Mouse (Mus musculus) midbrain, embryonic 10.5 days (tissue): Measurements from ENCODE around the gene Ddx31. TPM values are rescaled to one million over a fixed set of nuclear protein-coding genes. Genes with fewer than 3 reads are reported as not detected.

Source experiments
- DNase-seq: peaks from one replicate; pipeline ENCODE4 v3.0.0-alpha.2; 2017; ENCODE audit warnings: low spot score
- H3K27ac ChIP-seq: fragments of 300-500 bp; sonication (generic); replicated peaks from 2 replicates; pipeline ENCODE4 v1.5.1; 2016; ENCODE audit warnings: mild to moderate bottlenecking
- H3K27me3 ChIP-seq: fragments of 300-500 bp; sonication (generic); 2 replicates; pipeline ENCODE4 v1.6.1; 2016; ENCODE audit warnings: low read depth, mild to moderate bottlenecking; ENCODE audit not compliant: poor library complexity, severe bottlenecking
- H3K36me3 ChIP-seq: fragments of 300-500 bp; sonication (generic); 2 replicates; pipeline ENCODE4 v1.6.1; 2016; ENCODE audit warnings: mild to moderate bottlenecking, moderate library complexity
- H3K4me1 ChIP-seq: fragments of 300-500 bp; sonication (generic); 2 replicates; pipeline ENCODE4 v1.6.1; 2016
- H3K4me3 ChIP-seq: fragments of 300-500 bp; sonication (generic); 2 replicates; pipeline ENCODE4 v1.5.1; 2016; ENCODE audit warnings: mild to moderate bottlenecking, moderate library complexity
- H3K9me3 ChIP-seq: fragments of 300-500 bp; sonication (generic); replicated peaks from 2 replicates; pipeline ENCODE4 v1.6.1; 2016; ENCODE audit warnings: mild to moderate bottlenecking
- WGBS: fragments of 180-500 bp; shearing (Covaris S2); methylation state at CpG from one replicate; pipeline ENCODE4 v1.1.7; 2016; 5-methylcytosine and 5-hydroxymethylcytosine counted together
- polyA plus RNA-seq: library from polyadenylated mRNA; unstranded; fragments of >200 nt; fragmentation: Nextera tagmentation; extraction: Ambion mirVana; gene quantifications from 2 replicates; pipeline ENCODE4 v1.2.1, GENCODE M21; 2016

Ddx31 gene
- polyA plus RNA-seq, 1 experiment from 2014 or later: 22.0 TPM

DNA sequence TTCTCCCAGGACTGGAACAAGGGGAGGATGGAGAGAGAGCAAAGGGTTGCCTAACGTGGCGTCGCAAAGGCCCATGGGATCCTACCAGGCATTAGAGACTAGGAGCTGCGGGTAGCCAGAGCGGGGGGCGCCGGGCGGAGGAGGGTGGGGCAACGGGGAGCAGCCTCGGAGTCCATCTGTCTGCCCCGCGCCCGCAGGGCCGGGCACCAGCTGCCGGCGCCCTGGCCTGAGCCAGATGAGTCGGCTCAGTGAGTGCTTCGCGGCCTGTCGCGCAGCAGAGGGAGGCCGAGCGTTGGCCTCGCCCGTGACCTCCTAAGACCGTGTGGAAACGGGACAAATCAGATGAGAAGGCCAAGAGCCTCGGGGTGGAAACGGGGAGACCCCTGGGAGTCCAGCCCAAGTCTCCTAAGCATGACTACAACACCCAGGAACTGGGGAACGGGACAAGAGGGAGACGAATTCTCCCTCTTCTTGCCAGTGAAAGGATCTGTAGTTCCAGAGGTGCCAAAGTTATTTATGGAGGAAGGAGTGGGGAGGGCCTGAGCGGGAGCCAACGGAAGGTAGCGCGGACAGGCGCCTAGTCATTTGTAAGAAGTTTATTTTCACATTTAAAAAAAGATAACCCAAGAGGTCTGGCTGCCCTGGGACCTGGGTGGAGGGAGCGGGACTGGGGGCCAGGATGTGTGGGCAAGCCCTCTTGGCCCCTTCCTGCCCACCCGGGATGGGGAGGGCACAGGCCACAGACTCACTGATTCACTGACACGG is 68.4 kb downstream of the Ddx31 start:
- Histone ChIP-seq H3K9me3 (no peaks in the 10 kb centered on the region), H3K4me3 (peak overlapping the region; percentile 53), H3K27me3 (peaks cover 100% of the 10 kb centered on the region), H3K36me3 (0 out of 2 replicates have a peak, but pooled peaks cover 9% of the 10 kb centered on the region), H3K27ac (peak overlapping the region; percentile 84), H3K4me1 (peaks cover 79% of the 10 kb centered on the region)
- WGBS: under 1% methylated on average over 39 of the region's 39 CpGs
- DNase-seq: peak; percentile 77

DNA sequence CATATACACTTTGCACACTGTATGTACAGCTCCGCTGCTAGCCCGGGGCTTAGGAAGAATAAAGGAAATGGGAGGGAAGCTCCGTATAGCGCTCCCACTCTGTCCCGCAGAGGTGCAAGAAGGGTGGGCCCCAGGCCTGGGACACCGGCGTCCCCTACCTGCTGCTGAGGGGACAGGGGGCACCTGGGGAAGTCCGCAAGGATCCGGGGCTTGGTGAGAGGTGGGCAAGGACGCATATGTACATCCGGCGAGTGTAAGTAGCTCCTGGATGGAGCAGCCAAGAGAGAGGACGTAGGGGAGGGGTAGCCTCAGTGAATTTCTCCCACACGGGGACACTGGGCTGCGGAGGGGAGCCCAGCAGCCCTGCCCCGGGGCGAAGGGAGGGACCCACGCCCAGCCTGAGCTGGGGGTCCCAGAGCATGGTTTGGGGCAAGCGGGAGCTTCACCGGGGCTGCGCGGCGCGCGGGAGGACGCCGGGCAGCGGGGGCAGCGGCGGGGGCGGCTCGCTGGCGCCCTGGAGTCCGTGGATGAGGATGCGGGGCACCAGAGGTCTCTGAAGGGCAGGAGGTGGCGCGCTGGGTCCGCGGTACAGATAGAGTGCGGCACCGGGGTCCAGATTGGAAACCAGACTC is 69.1 kb downstream of the Ddx31 start:
- Histone ChIP-seq H3K9me3 (no peaks in the 10 kb centered on the region), H3K4me3 (peak overlapping the region; percentile 53), H3K4me1 (peaks cover 72% of the 10 kb centered on the region), H3K36me3 (0 out of 2 replicates have a peak, but pooled peaks cover 9% of the 10 kb centered on the region), H3K27me3 (peaks cover 100% of the 10 kb centered on the region), H3K27ac (peak overlapping the region; percentile 84)
- peak; percentile 47 for DNase-seq
- WGBS: under 1% methylated on average over 41 of the region's 41 CpGs

DNA sequence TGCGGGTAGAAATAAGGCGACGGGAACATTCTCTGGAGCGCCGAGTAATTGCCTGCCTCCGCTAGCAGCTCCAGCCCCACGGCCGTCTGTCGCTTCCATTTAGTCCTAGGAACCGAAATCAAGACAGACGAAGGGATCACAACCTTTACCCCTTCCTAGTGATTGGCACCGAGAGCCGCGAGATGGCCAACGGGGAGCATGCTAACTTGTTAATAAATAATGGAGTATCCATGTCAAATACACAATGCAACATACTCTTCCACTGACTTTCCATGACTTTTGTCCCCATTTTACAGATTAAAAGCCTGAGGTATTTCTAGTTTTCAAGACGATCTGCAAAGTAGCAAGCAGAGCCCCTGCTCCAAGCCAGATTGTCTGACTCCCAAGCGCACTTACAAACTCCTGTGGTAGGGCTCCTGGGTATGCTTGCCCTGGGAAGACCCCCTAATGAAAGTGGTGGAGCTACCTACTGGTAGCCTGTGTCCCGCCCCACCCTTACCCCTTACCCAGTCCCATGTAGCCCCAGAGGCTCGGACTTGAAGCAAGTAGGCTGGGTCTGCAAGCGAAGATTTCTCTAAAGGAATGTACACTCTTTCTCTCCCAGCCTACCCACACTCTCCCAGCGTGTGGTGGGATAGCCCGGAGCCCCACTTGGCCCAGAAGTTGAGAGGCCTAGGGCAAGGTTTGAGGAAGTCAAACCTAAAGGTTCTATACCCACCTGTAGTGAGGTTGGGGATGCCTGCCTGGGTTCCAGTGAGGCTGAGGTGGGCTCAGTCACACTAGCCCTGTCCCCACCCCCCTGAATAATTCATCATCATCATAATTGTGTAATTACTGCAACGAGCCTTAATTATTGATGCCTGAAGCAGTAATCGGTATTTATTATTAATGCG is 69.9 kb downstream of the Ddx31 start:
- Histone ChIP-seq H3K36me3 (0 out of 2 replicates have a peak, but pooled peaks cover 3% of the 10 kb centered on the region), H3K4me1 (peaks cover 65% of the 10 kb centered on the region), H3K27me3 (peaks cover 100% of the 10 kb centered on the region), H3K4me3 (peak overlapping the region; percentile 53), H3K9me3 (no peaks in the 10 kb centered on the region), H3K27ac (peak overlapping the region; percentile 84)
- WGBS: 6% methylated on average over 25 of the region's 25 CpGs
- peak; percentile 24 for DNase-seq

DNA sequence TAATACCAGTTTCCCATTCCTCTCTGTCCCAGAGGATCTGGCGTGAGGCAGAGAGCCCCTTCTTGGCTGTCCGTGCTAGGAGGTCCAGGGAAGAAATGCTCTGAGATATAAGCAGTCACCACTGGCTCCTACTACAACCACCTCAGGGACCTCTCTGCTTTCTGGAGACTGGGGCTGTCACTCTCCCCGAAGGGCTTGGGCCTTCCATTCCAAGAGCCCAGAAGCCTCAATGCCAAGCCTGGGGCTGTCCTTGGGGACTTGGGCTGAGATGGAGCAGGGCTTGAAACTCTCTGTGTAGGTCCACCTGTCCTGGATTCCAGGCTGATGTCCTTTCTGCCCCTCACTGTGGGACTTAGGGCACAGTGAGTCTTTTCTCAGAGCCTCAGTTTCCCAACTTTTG is 70.7 kb downstream of the Ddx31 start:
- 0% methylated on average over 3 of the region's 3 CpGs for WGBS
- Histone ChIP-seq H3K4me1 (peaks cover 65% of the 10 kb centered on the region), H3K27me3 (peaks cover 100% of the 10 kb centered on the region), H3K4me3 (peak overlapping the region; percentile 53), H3K36me3 (no peaks in the 10 kb centered on the region), H3K27ac (peak overlapping the region; percentile 84), H3K9me3 (no peaks in the 10 kb centered on the region)
- peak; percentile 47 for DNase-seq

DNA sequence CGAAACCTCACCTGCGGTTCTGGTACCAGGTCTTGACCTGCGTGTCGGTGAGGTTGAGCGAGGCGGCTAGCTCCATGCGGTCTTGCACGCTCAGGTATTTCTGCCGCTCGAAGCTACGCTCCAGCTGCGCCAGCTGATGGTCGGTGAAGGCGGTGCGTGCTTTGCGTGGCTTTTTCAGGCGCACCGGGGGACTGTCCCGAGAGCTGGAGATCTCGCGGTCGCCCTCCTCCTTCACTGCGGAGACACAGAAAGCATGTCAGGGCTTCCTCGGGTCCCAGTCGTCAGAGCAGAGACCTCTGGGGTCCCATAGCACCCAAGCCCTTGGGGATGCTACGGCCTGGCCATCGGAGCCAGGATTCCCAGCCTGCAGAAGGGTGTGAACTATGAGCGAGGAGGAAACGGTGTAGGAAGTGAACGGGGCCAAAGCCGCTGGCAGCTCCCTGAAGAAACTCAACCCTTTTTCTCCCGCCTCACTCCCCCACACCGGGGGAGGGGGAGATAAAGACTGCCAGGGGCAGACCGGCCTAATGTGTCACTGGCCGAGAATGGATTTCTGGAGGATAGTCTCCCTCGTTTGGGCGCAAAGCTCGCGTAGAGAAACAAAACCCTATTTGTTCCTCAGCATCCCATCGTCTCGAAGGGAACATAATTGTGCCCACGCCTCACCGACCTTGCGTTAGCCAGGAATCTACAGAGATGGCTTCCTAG is 71.3 kb downstream of the Ddx31 start:
- Histone ChIP-seq H3K27me3 (peaks cover 100% of the 10 kb centered on the region), H3K27ac (peak overlapping the region; percentile 84), H3K4me3 (peak overlapping the region; percentile 53), H3K36me3 (no peaks in the 10 kb centered on the region), H3K9me3 (no peaks in the 10 kb centered on the region), H3K4me1 (peaks cover 64% of the 10 kb centered on the region)
- WGBS: under 1% methylated on average over 44 of the region's 44 CpGs
- peak; percentile 54 for DNase-seq

DNA sequence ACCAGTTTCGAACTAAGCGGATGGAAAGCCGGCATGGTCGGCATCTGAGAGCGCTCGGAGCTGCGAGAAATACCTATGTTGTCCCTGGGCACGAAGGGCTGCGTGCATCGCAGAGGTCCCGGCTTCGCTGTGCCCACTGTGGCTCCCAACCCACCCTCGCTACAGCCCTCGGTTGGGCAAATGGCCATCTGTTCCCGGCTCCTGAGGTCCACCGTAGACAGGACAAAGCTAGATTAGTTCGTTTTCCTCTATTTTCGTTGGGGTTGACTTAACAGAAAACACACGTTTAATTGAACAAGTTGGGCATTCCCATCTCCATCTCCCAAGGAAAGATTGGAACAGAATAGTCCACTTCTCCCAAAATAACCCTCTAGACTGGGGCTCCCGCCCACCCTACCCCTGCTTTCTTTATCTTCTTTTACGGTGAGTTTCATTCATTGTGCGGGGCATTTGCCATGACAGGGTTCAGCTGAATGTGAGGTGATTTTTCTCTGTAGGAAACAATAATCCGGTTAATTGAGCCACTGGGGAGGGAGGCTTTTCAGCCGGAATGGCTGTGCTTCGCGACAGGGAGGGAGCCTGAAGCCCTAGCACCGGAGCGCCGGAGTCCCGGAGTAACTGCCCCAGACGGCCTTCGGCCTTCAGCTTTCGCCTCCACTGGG is 72.0 kb downstream of the Ddx31 start:
- Histone ChIP-seq H3K9me3 (no peaks in the 10 kb centered on the region), H3K4me1 (peaks cover 62% of the 10 kb centered on the region), H3K27ac (peak overlapping the region; percentile 84), H3K36me3 (no peaks in the 10 kb centered on the region), H3K4me3 (peak overlapping the region; percentile 53), H3K27me3 (peaks cover 100% of the 10 kb centered on the region)
- peak; percentile 59 for DNase-seq
- under 1% methylated on average over 33 of the region's 33 CpGs for WGBS

DNA sequence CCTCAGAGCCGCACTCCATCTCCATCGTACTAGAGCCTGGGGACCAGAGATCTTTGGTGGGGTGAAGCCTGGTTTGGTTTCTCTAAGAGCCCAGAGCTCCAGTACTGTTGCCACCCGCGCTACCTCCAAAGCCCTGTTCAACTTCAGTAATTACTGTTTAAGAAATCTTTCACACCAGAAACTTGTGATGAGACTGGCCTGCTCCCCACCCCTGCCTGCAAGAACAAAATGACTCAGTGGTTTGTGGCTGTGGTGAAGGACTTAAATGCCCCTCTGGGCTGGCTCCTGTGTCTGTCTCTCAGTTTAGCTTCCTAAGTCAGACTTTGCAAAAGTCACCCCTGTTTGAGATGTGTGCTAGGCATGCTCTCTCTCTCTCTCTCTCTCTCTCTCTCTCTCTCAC is 72.8 kb downstream of the Ddx31 start:
- Histone ChIP-seq H3K4me1 (peaks cover 62% of the 10 kb centered on the region), H3K4me3 (peak overlapping the region; percentile 53), H3K9me3 (no peaks in the 10 kb centered on the region), H3K27ac (peak overlapping the region; percentile 84), H3K36me3 (no peaks in the 10 kb centered on the region), H3K27me3 (peaks cover 100% of the 10 kb centered on the region)
- DNase-seq: peak; percentile 48
- WGBS: under 1% methylated on average over 4 of the region's 4 CpGs

DNA sequence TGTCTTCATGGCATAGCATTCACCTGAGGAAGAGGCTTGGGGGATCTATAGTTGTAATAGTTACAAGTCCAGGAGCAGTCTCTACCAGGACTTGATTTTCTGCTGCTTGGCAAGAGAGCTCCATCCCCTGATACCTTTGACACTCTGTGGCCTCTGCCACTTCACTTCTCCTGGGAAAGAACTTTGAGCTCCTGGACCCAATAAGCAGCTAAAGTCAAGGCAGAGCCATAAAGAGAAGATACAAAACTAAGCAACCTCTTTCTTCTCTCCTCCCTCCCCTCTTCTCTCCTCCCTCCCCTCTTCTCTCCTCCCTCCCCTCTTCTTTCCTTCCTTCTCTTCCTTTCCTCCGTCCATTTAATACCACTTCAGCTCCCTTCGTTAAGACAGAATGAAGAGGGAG is 73.9 kb downstream of the Ddx31 start:
- peaks cover 100% of the 10 kb centered on the region for H3K27me3 ChIP-seq
- DNase-seq: no peak
- peaks cover 62% of the 10 kb centered on the region for H3K4me1 ChIP-seq
- no peaks in the 10 kb centered on the region for H3K9me3 ChIP-seq
- H3K36me3 ChIP-seq: no peaks in the 10 kb centered on the region
- WGBS: 0% methylated on average over 2 of the region's 2 CpGs
- peak overlapping the region; percentile 53 for H3K4me3 ChIP-seq
- H3K27ac ChIP-seq: peak overlapping the region; percentile 84

DNA sequence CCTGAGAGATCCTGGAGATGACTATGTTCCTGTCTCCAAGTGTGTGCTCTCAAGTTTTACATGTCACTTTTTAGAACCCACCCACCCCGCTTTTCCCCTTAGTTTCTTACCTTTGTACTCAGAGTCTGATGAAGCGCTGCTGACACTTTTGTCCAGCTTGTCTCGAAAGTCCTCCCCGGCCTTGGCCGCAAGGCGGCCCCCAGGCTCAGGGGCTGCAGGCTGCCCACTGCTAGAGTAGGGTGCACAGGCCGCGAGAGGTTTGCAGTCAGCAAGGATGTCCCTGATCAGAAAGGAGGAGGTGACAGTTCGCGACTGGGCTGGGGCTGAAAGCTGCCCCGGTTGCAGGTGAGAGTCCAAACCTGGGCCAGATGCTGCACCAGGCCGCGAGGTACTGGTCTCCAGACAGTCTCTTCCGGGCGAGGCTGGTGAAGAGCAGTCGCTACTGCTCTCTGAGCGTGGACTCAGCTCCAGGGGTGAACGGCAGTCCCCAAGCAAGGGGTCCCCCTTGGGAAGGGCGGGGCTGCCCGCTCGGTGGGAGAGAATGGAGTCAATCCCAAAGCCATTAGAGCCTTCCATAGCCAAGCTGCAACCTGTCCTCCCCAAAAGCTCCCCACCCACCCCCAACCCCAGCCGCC is 75.0 kb downstream of the Ddx31 start:
- Histone ChIP-seq H3K4me1 (peaks cover 59% of the 10 kb centered on the region), H3K27ac (peak overlapping the region; percentile 84), H3K27me3 (peaks cover 100% of the 10 kb centered on the region), H3K4me3 (peak overlapping the region; percentile 53), H3K9me3 (no peaks in the 10 kb centered on the region), H3K36me3 (no peaks in the 10 kb centered on the region)
- DNase-seq: peak; percentile 43
- WGBS: 2% methylated on average over 22 of the region's 22 CpGs

DNA sequence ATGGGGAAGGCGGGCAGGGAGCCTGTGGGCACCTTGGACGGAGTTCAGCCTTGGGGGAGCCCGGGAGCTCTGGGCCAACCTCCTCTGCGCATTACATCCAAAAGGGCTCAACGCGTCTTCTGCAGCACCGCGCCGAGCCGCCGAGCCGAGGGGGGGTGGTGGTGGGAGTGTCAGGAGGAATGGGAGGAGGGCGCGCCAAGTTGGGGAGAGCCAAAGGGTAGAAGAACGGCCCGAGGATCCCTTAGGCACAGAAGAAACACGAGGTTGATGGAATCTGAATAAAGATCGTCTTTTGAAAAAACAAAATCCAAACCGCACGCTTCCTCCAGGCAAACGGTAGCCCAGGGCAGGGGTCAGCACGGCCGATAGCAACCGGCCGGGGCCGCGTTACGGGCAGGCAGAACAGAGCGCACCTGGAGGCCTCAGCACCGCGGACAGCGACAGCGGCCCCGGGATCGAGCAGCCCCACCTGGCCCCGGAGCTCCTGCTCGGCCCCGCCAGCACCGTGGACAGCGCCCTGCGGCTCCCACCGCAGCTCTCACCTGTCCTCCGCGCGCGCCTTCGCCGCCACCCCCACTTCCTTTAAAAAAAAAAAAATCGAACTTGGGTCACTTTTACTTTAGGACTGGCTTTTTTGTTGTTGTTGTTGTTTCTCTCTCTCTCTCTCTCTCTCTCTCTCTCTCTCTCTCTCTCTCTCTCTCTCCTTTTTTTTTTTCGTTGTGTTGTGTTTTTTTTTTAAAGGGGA is 75.7 kb downstream of the Ddx31 start:
- DNase-seq: peak; percentile 57
- H3K4me1 ChIP-seq: peaks cover 56% of the 10 kb centered on the region
- no peaks in the 10 kb centered on the region for H3K36me3 ChIP-seq
- H3K27me3 ChIP-seq: peaks cover 100% of the 10 kb centered on the region
- under 1% methylated on average over 50 of the region's 50 CpGs for WGBS
- no peaks in the 10 kb centered on the region for H3K9me3 ChIP-seq
- peak overlapping the region; percentile 84 for H3K27ac ChIP-seq
- H3K4me3 ChIP-seq: peak overlapping the region; percentile 53

DNA sequence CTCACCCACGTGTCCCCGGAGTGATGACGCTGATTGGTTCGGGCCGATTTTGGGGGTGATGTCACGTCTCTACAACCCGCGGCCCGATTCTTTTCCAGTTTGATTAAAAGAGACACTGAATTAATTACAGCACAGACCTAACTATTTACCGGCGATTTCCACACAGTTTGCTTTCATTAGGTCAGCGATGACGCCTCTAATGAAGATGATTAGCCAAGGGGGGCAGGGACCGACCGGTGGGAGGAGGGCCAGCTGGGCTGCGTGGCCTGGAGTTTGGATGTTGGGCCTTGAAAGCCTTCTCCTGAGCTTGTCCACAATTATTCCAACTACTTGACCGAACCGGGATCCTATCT is 76.3 kb downstream of the Ddx31 start, which contains the start of gene Barhl1:
Gene Barhl1, minus strand, starts transcription at position 156 of the 353 bp plus-strand sequence.
- no peaks in the 10 kb centered on the region for H3K9me3 ChIP-seq
- H3K27me3 ChIP-seq: peaks cover 100% of the 10 kb centered on the region
- peak; percentile 36 for DNase-seq
- peak within 1 kb of the TSS; percentile 86 for H3K27ac ChIP-seq
- 2% methylated on average over 18 of the region's 18 CpGs for WGBS
- H3K4me1 ChIP-seq: peaks cover 51% of the 10 kb centered on the region
- peak within 1 kb of the TSS; percentile 53 for H3K4me3 ChIP-seq
- H3K36me3 ChIP-seq: no peaks in the 10 kb centered on the region
